Mouse (Mus musculus) layer of hippocampus, adult 8-10 months (tissue): ENCODE data around the gene Opcml. TPM values are rescaled to one million over a fixed set of nuclear protein-coding genes. Genes with fewer than 3 reads are reported as not detected.

Source experiments
- DNase-seq, 2 experiments: peaks; one replicate each; pipeline ENCODE4 v3.0.0; 2022; ENCODE audit warnings: low spot score in 2 of 2
- total RNA-seq, 4 experiments: library from RNA; stranded (reverse); gene quantifications; 2 replicates each; pipeline ENCODE4 v1.2.4; 2022

Gene Opcml
- total RNA-seq, 4 experiments from 2014 or later = 229 to 268 (median 247) TPM

- DNase-seq = peak in 1 of 2 experiments; percentile 28
Measured at GRCm38 (mm10) chr9:28405816-28406215, 615.2 kb downstream of the Opcml start.

- no peak for DNase-seq
Measured at GRCm38 (mm10) chr9:28420808-28421207, 630.2 kb downstream of the Opcml start.

- DNase-seq = no peak
Measured at GRCm38 (mm10) chr9:28423407-28423806, 632.8 kb downstream of the Opcml start.

GRCm38 (mm10) chr9:28432159-28432558, 641.6 kb downstream of the Opcml start:
- DNase-seq = no peak

GRCm38 (mm10) chr9:28438752-28439151, 648.2 kb downstream of the Opcml start:
- no peak for DNase-seq

- no peak for DNase-seq
Measured at GRCm38 (mm10) chr9:28439433-28440191, 649.0 kb downstream of the Opcml start.

GRCm38 (mm10) chr9:28440192-28440795, 649.7 kb downstream of the Opcml start:
- no peak for DNase-seq

GRCm38 (mm10) chr9:28444485-28444884, 653.9 kb downstream of the Opcml start:
- DNase-seq = no peak

- no peak for DNase-seq
Measured at GRCm38 (mm10) chr9:28444972-28445371, 654.4 kb downstream of the Opcml start.

GRCm38 (mm10) chr9:28445863-28446262, 655.3 kb downstream of the Opcml start:
- DNase-seq = no peak

- DNase-seq = no peak
Measured at GRCm38 (mm10) chr9:28446278-28447064, 655.9 kb downstream of the Opcml start.

GRCm38 (mm10) chr9:28452509-28452908, 661.9 kb downstream of the Opcml start:
- no peak for DNase-seq

GRCm38 (mm10) chr9:28453062-28453461, 662.5 kb downstream of the Opcml start:
- no peak for DNase-seq

GRCm38 (mm10) chr9:28457982-28458770, 667.6 kb downstream of the Opcml start:
- no peak for DNase-seq

- DNase-seq = no peak
Measured at GRCm38 (mm10) chr9:28463622-28464021, 673.0 kb downstream of the Opcml start.

GRCm38 (mm10) chr9:28469419-28469818, 678.8 kb downstream of the Opcml start:
- no peak for DNase-seq

- DNase-seq = no peak
Measured at GRCm38 (mm10) chr9:28471501-28471900, 680.9 kb downstream of the Opcml start.

GRCm38 (mm10) chr9:28474586-28474985, 684.0 kb downstream of the Opcml start:
- no peak for DNase-seq

GRCm38 (mm10) chr9:28481261-28481660, 690.7 kb downstream of the Opcml start:
- no peak for DNase-seq

- no peak for DNase-seq
Measured at GRCm38 (mm10) chr9:28488499-28488898, 697.9 kb downstream of the Opcml start.

- no peak for DNase-seq
Measured at GRCm38 (mm10) chr9:28489828-28490227, 699.3 kb downstream of the Opcml start.
